Mouse (Mus musculus): ENCODE results near the gene Usp29. TPM values are rescaled to one million over a fixed set of nuclear protein-coding genes. Genes with fewer than 3 reads are reported as not detected.
"Not testable (repeated sequence)": the region's sequence is repeated elsewhere in the genome, so short reads cannot be mapped to it uniquely, and the experiment has no call there.

Usp29 gene
- total RNA-seq, 2 experiments from 2014 or later, result 38.7 to 47.2 TPM

- intact Hi-C loops (cut with DNase I), result no loop called here
- no peak overlapping the region for H3K27ac ChIP-seq
- no peak overlapping the region for H3K4me3 ChIP-seq
- TF ChIP-seq CTCF (IDR thresholded peaks at IDR 0.05), result no peak
- DNase-seq (ENCODE audit: extremely low spot score in 1 of 2, low spot score in 2 of 2), result no peak
Observed at GRCm38 (mm10) chr7:6973566-6973965, 243.2 kb downstream of the Usp29 start.

DNA sequence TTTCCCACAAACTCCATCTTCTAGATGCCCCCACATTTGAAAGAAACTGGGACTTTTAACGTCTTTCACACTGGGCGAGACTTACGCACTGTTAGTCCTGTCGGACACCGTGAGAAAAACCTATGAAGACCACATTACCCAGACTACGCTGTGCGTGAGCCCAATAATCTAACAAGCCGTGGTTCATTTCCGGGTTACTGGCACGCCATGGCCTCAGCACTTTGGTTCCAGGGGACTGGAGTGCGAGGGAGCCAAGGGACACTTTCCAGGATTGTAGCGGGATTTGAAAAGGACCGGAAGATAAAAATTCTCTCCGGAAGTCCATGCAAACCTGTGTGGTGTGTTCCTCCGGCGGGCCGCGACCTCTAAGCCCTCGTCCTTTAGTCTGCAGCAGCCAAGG, 246.5 kb downstream of the Usp29 start:
- no peak overlapping the region for H3K4me3 ChIP-seq
- H3K27ac ChIP-seq, result no peak overlapping the region
- intact Hi-C loops (cut with DNase I), result no loop called here
- TF ChIP-seq CTCF (IDR thresholded peaks at IDR 0.05), result no peak
- DNase-seq (ENCODE audit: extremely low spot score in 1 of 2, low spot score in 2 of 2), result no peak

DNA sequence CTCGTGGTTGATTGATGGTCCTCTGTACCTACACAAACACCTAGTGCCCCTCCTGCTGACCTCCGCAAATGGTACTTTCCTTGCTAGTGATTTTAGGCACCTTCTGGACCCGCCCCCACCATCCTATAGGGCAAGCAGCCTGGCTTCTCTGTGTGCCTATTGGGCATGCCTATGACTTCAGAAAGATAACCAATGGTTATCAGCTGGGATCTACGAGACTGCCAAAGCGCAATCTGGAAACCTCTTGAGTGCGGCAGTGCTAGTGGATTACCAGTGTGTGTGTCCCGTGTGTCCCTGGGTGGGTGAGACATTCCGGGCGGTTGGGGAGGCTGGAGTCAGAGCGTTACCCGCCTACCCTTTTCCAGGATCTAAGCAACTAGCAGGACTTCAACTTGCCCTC, 264.9 kb downstream of the Usp29 start, which contains the start of gene Aurkc:
Gene Aurkc, plus strand, starts transcription at position 50 of the 400 bp plus-strand sequence.
- intact Hi-C loops (cut with DNase I); H3K27ac ChIP-seq; H3K4me3 ChIP-seq; DNase-seq (ENCODE audit: extremely low spot score in 1 of 2, low spot score in 2 of 2): not testable (repeated sequence)

GRCm38 (mm10) chr7:6998914-6999313, 268.5 kb downstream of the Usp29 start:
- H3K27ac ChIP-seq; H3K4me3 ChIP-seq; intact Hi-C loops (cut with DNase I); DNase-seq (ENCODE audit: extremely low spot score in 1 of 2, low spot score in 2 of 2): not testable (repeated sequence)

DNA sequence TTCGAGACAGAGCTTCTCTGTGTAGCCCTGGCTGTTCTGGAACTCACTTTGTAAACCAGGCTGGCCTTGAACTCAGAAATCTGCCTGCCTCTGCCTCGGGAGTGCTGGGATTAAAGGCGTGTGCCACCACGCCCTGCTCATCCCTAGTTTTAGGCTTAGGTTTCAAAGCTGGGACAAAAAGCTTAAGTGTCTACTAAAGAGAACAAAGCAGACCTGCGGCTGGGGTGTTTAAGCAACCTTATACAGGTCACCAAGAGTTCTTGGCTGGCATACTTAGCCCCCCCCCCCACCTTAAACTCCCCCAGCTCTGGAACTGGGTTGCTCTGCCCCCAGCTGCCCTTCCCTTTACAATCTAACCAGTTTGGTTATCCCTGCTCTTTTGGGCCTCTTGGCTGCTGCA, 275.1 kb downstream of the Usp29 start:
- intact Hi-C loops (cut with DNase I); H3K27ac ChIP-seq; H3K4me3 ChIP-seq; DNase-seq (ENCODE audit: extremely low spot score in 1 of 2, low spot score in 2 of 2): not testable (repeated sequence)

Small RNAs within 50 kb of the gene (microRNA-seq; reads per million reads assigned to microRNA genes)
- 650 to 751 reads per million in 2 experiments for gene Mir3099

Other genes starting within 250 kb of the Usp29 start
- gene Olfr5, start 243.6 kb upstream of the Usp29 start, total RNA-seq (2021), result not detected
- gene Olfr1347, start 230.8 kb upstream of the Usp29 start, total RNA-seq (2021), result not detected
- not detected for gene Olfr1348, start 221.8 kb upstream of the Usp29 start, total RNA-seq (2021)
- not detected for gene Olfr1349, start 207.6 kb upstream of the Usp29 start, total RNA-seq (2021)
- gene Olfr1350, start 165.7 kb upstream of the Usp29 start, total RNA-seq (2021), result not detected
- 1 to 10 TPM; 4.5 to 7.8 TPM for gene Zim1, start 34.1 kb upstream of the Usp29 start, total RNA-seq (2021)
- gene Peg3, start 147 bp upstream of the Usp29 start, total RNA-seq (2021), result 100 to 1,000 TPM; 217 to 241 TPM